Mouse (Mus musculus) adipose tissue, adult 10 weeks (tissue): ENCODE results near the gene Igsf9. TPM values are rescaled to one million over a fixed set of nuclear protein-coding genes. Genes with fewer than 3 reads are reported as not detected.

Experiments used
- polyA plus RNA-seq: library from polyadenylated mRNA; stranded (reverse); fragments of 350-450 nt; fragmentation: Illumina TruSeq; extraction: RNeasy Lipid Tissue Mini Kit (QIAGEN cat#74804); gene quantifications from one replicate; pipeline ENCODE4 v1.2.3, GENCODE M21; 2014; ENCODE audit warnings: low read depth, low replicate concordance

Gene Igsf9
- polyA plus RNA-seq, result 13.9 TPM

DNA sequence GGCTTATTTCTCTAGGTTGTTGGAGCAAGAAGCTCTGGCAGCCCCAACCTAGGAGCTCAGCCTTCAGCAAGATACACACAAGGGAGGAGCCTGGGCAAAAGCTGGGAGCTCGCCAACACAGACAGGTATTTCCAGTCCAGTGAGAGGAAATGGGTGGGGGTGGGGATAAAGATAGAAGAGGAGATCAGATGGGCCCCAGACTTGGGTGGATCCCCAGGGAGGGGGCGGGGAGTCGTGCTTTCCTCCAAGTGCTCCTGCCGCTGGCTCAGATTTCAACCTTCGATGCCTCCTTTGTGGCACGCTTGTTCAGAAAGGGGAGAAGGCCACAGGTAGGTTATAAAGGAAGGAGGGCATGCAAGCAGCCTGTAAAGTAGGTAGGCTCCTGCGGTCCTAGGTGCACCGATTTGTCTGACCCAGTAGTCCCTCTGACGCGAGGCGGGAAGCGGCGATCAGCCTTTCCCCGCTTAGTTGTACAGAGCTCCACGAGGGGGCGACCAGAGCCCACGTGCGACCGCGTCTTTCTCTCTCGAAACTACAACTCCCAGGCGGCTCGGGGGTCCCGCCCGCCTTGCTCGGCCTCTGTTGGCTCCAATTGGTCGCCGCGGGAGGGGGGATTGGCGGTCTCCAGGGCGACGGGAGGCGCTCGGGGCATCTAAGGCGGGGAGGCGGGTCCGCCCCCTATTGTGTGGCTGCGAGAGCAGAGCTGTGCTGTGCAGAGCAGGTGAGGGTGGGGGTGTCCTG is at the start of gene Igsf9:
TSS of gene Igsf9 (plus strand) at position 249 of the 741 bp plus-strand sequence.

DNA sequence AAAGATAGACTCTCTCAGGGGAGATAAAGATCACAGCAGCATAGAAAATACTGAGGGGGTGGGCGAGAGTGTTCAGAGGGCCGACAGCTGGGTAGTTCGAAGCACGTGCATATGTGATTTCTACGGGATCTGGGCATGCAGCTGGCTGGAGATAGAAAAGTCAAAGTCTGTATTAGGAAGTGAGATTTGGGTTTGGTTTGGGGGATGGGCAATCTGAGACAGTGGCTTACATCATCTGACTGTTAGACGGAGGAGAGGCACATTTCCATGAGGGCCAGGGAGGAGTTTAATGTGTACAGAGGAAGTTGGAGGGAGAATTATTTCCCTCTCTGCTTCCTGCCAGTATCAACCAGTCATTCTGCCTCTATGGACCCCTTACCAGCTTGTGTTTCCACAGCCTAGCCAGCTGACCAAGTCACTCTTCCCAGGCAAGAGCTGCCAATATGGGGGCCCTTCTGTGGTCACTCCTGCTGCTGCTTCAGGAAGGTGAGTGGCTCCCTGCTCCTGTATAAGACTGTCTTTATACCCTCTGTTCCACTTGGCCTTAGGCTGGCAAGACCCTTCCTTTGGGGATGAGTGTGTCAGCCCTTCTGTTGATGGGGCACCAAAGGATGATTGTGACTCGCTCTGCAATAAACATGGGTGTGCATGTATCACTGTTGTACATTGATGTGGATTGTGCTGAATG is 6.4 kb upstream of the Igsf9 start, which contains the start of gene Slamf9:
TSS of gene Slamf9 (plus strand) at position 305 of the 688 bp plus-strand sequence.

DNA sequence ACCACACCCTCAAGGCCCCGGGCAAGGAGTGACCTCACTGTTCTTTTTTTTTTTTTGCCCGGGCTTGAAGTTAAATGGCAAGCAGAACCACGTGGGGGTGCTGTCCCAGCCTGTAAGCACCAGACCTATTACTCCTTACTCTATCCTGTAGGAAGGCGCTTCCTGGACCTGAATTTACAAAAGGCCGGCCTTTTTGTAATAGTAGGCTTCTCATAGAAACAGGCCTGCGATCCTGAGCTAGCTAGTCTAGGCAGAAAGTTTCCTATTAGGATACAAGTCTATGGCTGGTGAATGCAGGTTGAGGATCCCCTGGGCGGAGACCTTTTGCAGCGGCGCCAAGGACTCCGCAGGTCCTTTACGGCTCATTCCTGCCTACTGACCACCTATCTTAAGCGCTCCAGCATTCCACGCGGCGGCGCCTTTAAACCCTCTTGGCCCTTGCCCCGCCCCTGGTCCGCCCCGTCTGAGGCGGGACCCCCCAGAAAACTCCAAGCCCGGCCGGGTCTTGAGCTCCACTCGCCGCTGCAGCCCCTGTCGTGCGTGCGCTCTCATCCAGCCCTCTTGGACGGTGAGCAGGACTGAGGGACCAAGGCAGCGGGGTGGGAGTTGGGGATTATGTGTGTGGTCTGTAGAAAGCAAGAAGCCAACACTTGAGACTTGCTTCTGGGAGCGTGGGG is 18.3 kb downstream of the Igsf9 start, which contains the start of gene Tagln2:
TSS of gene Tagln2 (plus strand) at position 283 of the 677 bp plus-strand sequence.

DNA sequence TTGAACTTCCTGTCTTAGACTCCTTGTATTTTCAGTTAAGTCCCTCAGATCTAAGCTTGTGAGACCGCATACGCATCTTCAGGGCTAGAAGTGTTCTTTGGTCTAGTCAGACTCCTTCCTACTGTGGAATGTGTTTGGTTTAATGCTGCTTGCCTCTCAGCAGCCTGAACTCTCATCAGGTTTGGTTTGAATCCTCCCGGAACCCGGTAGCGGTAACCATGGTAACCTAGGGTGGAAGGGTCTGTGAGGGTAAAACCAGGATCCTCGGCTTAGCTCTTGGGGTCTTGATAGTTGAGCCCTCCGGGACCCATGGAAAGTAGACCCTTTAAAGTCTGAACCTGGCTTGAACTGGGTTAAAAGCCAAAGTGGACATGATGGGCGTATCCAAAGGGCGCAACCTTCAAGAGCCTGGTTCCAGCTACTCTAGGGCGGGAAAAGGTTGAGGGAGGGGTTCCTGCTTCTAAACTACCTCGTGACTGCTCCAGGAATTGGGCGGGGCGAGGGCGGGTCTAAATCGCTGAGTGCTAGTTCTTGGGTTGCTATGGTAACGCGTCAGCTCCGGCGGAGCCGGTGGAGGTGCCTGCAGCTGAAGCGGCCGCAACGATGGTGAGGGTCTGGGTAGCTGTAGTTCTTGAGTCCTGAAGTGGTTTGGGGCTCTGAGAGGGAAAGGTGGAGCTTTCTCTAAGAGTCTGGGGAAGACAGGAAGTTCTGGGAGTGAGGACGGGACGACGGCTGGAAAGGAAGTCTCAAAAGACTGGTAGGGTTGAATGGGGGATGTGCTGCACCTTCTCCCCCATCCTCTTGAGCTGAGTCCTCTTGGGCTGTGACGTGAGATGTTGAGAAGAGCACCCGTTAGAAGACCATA is 39.2 kb downstream of the Igsf9 start, which contains the start of gene Cfap45:
TSS of gene Cfap45 (plus strand) at position 226 of the 865 bp plus-strand sequence.

Other genes with a start within 250 kb of the Igsf9 start
- 7.1 TPM for gene Atp1a4, start 223.4 kb upstream of the Igsf9 start, polyA plus RNA-seq
- gene Igsf8, start 220.1 kb upstream of the Igsf9 start, polyA plus RNA-seq, result 34.2 TPM
- 153 TPM for gene Atp1a2, start 183.7 kb upstream of the Igsf9 start, polyA plus RNA-seq
- gene Kcnj9, start 152.5 kb upstream of the Igsf9 start, polyA plus RNA-seq, result 1.3 TPM
- 0.19 TPM for gene Kcnj10, start 140.6 kb upstream of the Igsf9 start, polyA plus RNA-seq
- gene Pigm, start 105.2 kb upstream of the Igsf9 start, polyA plus RNA-seq, result 7.4 TPM
- gene Slamf9, start 6.4 kb upstream of the Igsf9 start, polyA plus RNA-seq, result 11.2 TPM
- gene Tagln2, start 18.3 kb downstream of the Igsf9 start, polyA plus RNA-seq, result 261 TPM
- gene Cfap45, start 39.0 kb downstream of the Igsf9 start, polyA plus RNA-seq, result 6.8 TPM
- gene Vsig8, start 74.2 kb downstream of the Igsf9 start, polyA plus RNA-seq, result 0.72 TPM
- gene Slamf8, start 108.8 kb downstream of the Igsf9 start, polyA plus RNA-seq, result 3.0 TPM
- not detected for gene Fcrl6, start 120.8 kb downstream of the Igsf9 start, polyA plus RNA-seq
- 23.7 TPM for gene Dusp23, start 151.2 kb downstream of the Igsf9 start, polyA plus RNA-seq
- 0.77 TPM for gene Crp, start 216.3 kb downstream of the Igsf9 start, polyA plus RNA-seq